Mouse (Mus musculus): ENCODE measurements around the gene Rab7. TPM values are rescaled to one million over a fixed set of nuclear protein-coding genes. Genes with fewer than 3 reads are reported as not detected.

The Rab7 gene
- polyA plus RNA-seq (2015; fragmentation: Nextera tagmentation; extraction: Ambion mirVana), result 238 and 244 TPM in 2 replicates

DNA sequence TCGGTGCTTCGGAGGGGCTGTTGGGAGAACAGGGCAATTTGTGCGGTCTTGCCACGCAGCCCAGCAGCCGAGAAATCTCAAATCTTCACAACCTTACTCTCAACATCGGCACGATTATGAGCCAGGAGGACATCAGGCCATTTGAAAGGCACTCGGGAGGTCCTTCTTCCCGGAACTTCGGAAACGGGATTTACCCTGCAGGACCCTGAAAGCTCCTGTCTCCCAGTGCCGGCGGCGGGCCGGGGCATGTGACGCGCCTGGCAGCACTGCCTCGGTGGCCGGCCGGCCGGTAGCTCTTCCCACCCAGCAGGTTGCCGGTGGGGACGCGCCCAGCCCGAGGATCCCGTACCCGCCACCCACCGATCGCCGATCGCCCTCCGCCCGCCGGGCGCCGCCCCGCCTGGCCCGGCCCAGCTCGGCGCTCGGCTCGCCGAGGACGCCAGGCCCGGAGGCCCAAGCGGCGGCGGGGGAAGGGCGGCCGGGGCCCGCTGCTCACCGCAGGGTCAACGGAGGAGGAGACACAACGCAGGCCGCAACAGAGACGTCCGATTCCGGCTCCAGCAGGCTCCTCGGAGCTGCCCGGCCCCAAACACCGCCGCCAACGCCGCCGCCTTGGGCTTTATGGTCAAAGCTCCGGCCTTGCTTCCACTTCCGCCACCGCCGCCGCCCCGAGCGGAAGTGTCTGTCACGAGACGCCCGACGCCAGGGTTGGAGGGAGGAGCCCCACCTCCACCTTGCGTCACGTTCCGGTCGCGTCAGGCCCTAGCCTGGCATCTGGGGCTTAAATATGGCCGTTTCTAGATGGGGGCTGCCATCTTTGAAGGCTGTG is at the start of gene Rab7:
Gene Rab7, minus strand, starts transcription at position 694 of the 829 bp plus-strand sequence.
- Histone ChIP-seq H3K27ac (peak within 1 kb of the TSS; percentile 94), H3K9ac (ENCODE audit: low read depth, low read length) (peak within 1 kb of the TSS; percentile 98), H3K27me3 (ENCODE audit: insufficient read depth, low read length) (no peaks in the 10 kb centered on the region), H3K9me3 (replicated peaks; ENCODE audit: low read length) (no peaks in the 10 kb centered on the region), H3K36me3 (ENCODE audit: insufficient read depth, low read length) (no peaks in the 10 kb centered on the region), H3K4me1 (replicated peaks; ENCODE audit: insufficient read depth, low read length) (peaks cover 15% of the 10 kb centered on the region), H3K4me3 (replicated peaks; ENCODE audit: low read depth, low read length) (peak within 1 kb of the TSS; percentile 94), H3K4me2 (ENCODE audit: low read length) (peak within 1 kb of the TSS; percentile 84)
- DNase-seq (ENCODE audit: low spot score), result peak; percentile 98
- TF ChIP-seq CTCF (IDR thresholded peaks at IDR 0.05; ENCODE audit: low read depth), result peak; percentile 12; the same call in 1 of the 2 replicates
- WGBS, result 4% methylated on average over 78 of the region's 82 CpGs
- ATAC-seq (replicated peaks; ENCODE audit: low FRiP score, low read depth), result peak; percentile 96

DNA sequence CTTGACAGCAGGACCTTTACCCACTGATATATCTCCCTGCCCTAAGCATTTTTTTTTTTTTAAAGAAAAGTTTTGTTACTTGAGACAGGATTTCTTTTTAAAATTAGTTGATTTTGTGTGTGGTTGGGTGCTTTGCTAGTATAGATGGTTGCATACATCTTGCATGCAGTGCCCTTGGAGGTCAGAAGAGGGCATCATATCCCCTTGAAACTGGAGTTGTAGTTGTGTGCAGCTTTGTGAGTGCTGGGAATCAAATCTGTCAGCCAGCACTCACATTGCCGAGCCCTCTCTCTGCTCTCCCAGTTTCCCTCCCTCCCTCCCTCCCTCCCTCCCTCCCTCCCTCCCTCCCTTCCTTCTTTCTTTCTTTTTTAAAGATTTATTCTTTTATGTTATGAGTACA is 43.9 kb upstream of the Rab7 start:
- no peaks in the 10 kb centered on the region for H3K9me3 ChIP-seq (replicated peaks; ENCODE audit: low read length)

GRCm38 (mm10) chr6:88084278-88085151 is 39.4 kb upstream of the Rab7 start, which contains the start of gene Rpn1:
Gene Rpn1, plus strand, starts transcription at chr6:88084482.
- 0 out of 2 replicates have a peak, but pooled peaks cover 5% of the 10 kb centered on the region for H3K36me3 ChIP-seq (ENCODE audit: insufficient read depth, low read length)
- ATAC-seq (replicated peaks; ENCODE audit: low FRiP score, low read depth) (peak; percentile 95), DNase-seq (ENCODE audit: low spot score) (peak; percentile 96)
- H3K9me3 ChIP-seq (replicated peaks; ENCODE audit: low read length), result no peaks in the 10 kb centered on the region
- peak within 1 kb of the TSS; percentile 99 for H3K4me3 ChIP-seq (replicated peaks; ENCODE audit: low read depth, low read length)
- no peak for TF ChIP-seq CTCF (IDR thresholded peaks at IDR 0.05; ENCODE audit: low read depth)
- peak within 1 kb of the TSS; percentile 92 for H3K9ac ChIP-seq (ENCODE audit: low read depth, low read length)
- H3K4me1 ChIP-seq (replicated peaks; ENCODE audit: insufficient read depth, low read length), result peaks cover 6% of the 10 kb centered on the region; the same call in 1 of the 2 replicates
- WGBS, result under 1% methylated on average over 69 of the region's 71 CpGs
- H3K4me2 ChIP-seq (ENCODE audit: low read length), result peak within 1 kb of the TSS; percentile 96
- H3K27me3 ChIP-seq (ENCODE audit: insufficient read depth, low read length), result no peaks in the 10 kb centered on the region
- H3K27ac ChIP-seq, result peak within 1 kb of the TSS; percentile 89

More for the DNA sequence above, 43.9 kb upstream of the Rab7 start:
- Histone ChIP-seq H3K9ac (ENCODE audit: low read depth, low read length) (no peak overlapping the region), H3K4me2 (ENCODE audit: low read length) (no peak overlapping the region), H3K27ac (no peak overlapping the region), H3K36me3 (ENCODE audit: insufficient read depth, low read length) (peaks cover 31% of the 10 kb centered on the region), H3K27me3 (ENCODE audit: insufficient read depth, low read length) (no peaks in the 10 kb centered on the region), H3K4me3 (replicated peaks; ENCODE audit: low read depth, low read length) (no peak overlapping the region), H3K4me1 (replicated peaks; ENCODE audit: insufficient read depth, low read length) (peaks cover 6% of the 10 kb centered on the region; the same call in 1 of the 2 replicates)
- WGBS, result 82% methylated on average over 1 of the region's 1 CpGs
- TF ChIP-seq CTCF (IDR thresholded peaks at IDR 0.05; ENCODE audit: low read depth), result no peak
- ATAC-seq (replicated peaks; ENCODE audit: low FRiP score, low read depth), result no peak
- DNase-seq (ENCODE audit: low spot score), result no peak

GRCm38 (mm10) chr6:88083672-88084071 is 38.6 kb upstream of the Rab7 start:
- Histone ChIP-seq H3K4me2 (ENCODE audit: low read length) (peak overlapping the region; percentile 96), H3K27ac (0 out of 2 replicates have a peak overlapping the region, but pooled peaks have one; percentile 31), H3K36me3 (ENCODE audit: insufficient read depth, low read length) (0 out of 2 replicates have a peak, but pooled peaks cover 5% of the 10 kb centered on the region), H3K27me3 (ENCODE audit: insufficient read depth, low read length) (no peaks in the 10 kb centered on the region), H3K4me3 (replicated peaks; ENCODE audit: low read depth, low read length) (peak overlapping the region; percentile 99; the same call in 1 of the 2 replicates), H3K9ac (ENCODE audit: low read depth, low read length) (no peak overlapping the region), H3K4me1 (replicated peaks; ENCODE audit: insufficient read depth, low read length) (peaks cover 6% of the 10 kb centered on the region; the same call in 1 of the 2 replicates), H3K9me3 (replicated peaks; ENCODE audit: low read length) (no peaks in the 10 kb centered on the region)
- ATAC-seq (replicated peaks; ENCODE audit: low FRiP score, low read depth) (peak; percentile 23; the same call in 1 of the 2 replicates), DNase-seq (ENCODE audit: low spot score) (no peak)
- no peak for TF ChIP-seq CTCF (IDR thresholded peaks at IDR 0.05; ENCODE audit: low read depth)
- WGBS, result 67% methylated on average over 3 of the region's 3 CpGs

- Histone ChIP-seq H3K4me1 (replicated peaks; ENCODE audit: insufficient read depth, low read length) (peaks cover 6% of the 10 kb centered on the region; the same call in 1 of the 2 replicates), H3K9me3 (replicated peaks; ENCODE audit: low read length) (no peaks in the 10 kb centered on the region), H3K27me3 (ENCODE audit: insufficient read depth, low read length) (no peaks in the 10 kb centered on the region), H3K9ac (ENCODE audit: low read depth, low read length) (no peak overlapping the region), H3K4me3 (replicated peaks; ENCODE audit: low read depth, low read length) (no peak overlapping the region), H3K27ac (no peak overlapping the region), H3K4me2 (ENCODE audit: low read length) (no peak overlapping the region), H3K36me3 (ENCODE audit: insufficient read depth, low read length) (no peaks in the 10 kb centered on the region)
- DNase-seq (ENCODE audit: low spot score) (no peak), ATAC-seq (replicated peaks; ENCODE audit: low FRiP score, low read depth) (no peak)
- 92% methylated on average over 7 of the region's 7 CpGs for WGBS
- TF ChIP-seq CTCF (IDR thresholded peaks at IDR 0.05; ENCODE audit: low read depth), result no peak
Observed at GRCm38 (mm10) chr6:88083095-88083494, 38.0 kb upstream of the Rab7 start.

Data from kidney, postnatal 0 days (tissue).